Mouse (Mus musculus) heart, adult 11 months (tissue): ENCODE data around the gene Fam3c.

ENCODE experiments used
- DNase-seq: peaks from one replicate; pipeline ENCODE4 v3.0.0; 2022

Gene Fam3c

GRCm38 (mm10) chr6:22351551-22351950 lies 4.5 kb downstream of the Fam3c start:
- DNase-seq = peak; percentile 86

- DNase-seq = no peak
Observed at GRCm38 (mm10) chr6:22350239-22350571, 5.8 kb downstream of the Fam3c start.

GRCm38 (mm10) chr6:22349531-22350238 lies 6.4 kb downstream of the Fam3c start:
- peak; percentile 82 for DNase-seq

- peak; percentile 66 for DNase-seq
Observed at GRCm38 (mm10) chr6:22348975-22349374, 7.1 kb downstream of the Fam3c start.

- DNase-seq = peak; percentile 57
Observed at GRCm38 (mm10) chr6:22348130-22348529, 7.9 kb downstream of the Fam3c start.

GRCm38 (mm10) chr6:22347132-22347902 lies 8.7 kb downstream of the Fam3c start:
- DNase-seq = peak; percentile 90

- peak; percentile 71 for DNase-seq
Observed at GRCm38 (mm10) chr6:22344443-22344842, 11.6 kb downstream of the Fam3c start.

GRCm38 (mm10) chr6:22343706-22344105 lies 12.3 kb downstream of the Fam3c start:
- peak; percentile 57 for DNase-seq

GRCm38 (mm10) chr6:22343292-22343691 lies 12.8 kb downstream of the Fam3c start:
- no peak for DNase-seq

- DNase-seq = no peak
Observed at GRCm38 (mm10) chr6:22340779-22341178, 15.3 kb downstream of the Fam3c start.

- no peak for DNase-seq
Observed at GRCm38 (mm10) chr6:22339763-22340542, 16.1 kb downstream of the Fam3c start.

- no peak for DNase-seq
Observed at GRCm38 (mm10) chr6:22332548-22332947, 23.5 kb downstream of the Fam3c start.

GRCm38 (mm10) chr6:22330169-22330960 lies 25.7 kb downstream of the Fam3c start:
- peak; percentile 74 for DNase-seq

GRCm38 (mm10) chr6:22327931-22328330 lies 28.1 kb downstream of the Fam3c start:
- DNase-seq = peak; percentile 56

- no peak for DNase-seq
Observed at GRCm38 (mm10) chr6:22327091-22327490, 29.0 kb downstream of the Fam3c start.

- DNase-seq = peak; percentile 70
Observed at GRCm38 (mm10) chr6:22326289-22326688, 29.8 kb downstream of the Fam3c start.

- DNase-seq = peak; percentile 91
Observed at GRCm38 (mm10) chr6:22325364-22326072, 30.5 kb downstream of the Fam3c start.

GRCm38 (mm10) chr6:22298059-22298458 lies 58.0 kb downstream of the Fam3c start:
- peak; percentile 51 for DNase-seq

- peak; percentile 65 for DNase-seq
Observed at GRCm38 (mm10) chr6:22297028-22297427, 59.0 kb downstream of the Fam3c start.

- no peak for DNase-seq
Observed at GRCm38 (mm10) chr6:22293922-22294321, 62.1 kb downstream of the Fam3c start.

- no peak for DNase-seq
Observed at GRCm38 (mm10) chr6:22292056-22292455, 64.0 kb downstream of the Fam3c start.

GRCm38 (mm10) chr6:22290790-22291189 lies 65.3 kb downstream of the Fam3c start:
- no peak for DNase-seq
